Mouse (Mus musculus): ENCODE measurements around the gene Abca12.

DNA sequence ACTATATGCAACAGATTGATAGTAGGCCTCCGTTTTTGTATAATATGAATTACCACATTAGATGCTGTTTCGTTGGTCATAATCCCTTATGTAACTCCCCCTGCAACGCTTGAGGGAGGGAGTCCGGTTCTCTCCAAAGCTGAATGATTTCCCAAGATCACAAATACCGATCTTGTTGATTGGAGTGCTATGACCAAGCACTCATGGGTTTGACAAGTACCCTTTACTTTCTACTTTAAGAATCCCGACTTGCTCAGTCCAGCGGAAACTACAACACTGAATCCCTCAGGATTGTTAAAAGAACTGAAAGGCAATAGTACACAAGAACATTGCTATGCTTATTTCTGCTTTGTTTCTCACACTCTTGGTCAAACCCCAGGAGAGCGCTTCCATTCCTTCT lies 28.1 kb downstream of the Abca12 start:
- TF ChIP-seq CTCF (IDR thresholded peaks at IDR 0.05; ENCODE audit: low read depth) (no peak), EP300 (IDR thresholded peaks at IDR 0.05; ENCODE audit: low read depth) (no peak)
